Mouse (Mus musculus) myocyte (in vitro differentiated cells): ENCODE results near the gene Gm45062. TPM values are rescaled to one million over a fixed set of nuclear protein-coding genes. Genes with fewer than 3 reads are reported as not detected.
A peak's percentile ranks its signal among the peaks of the same experiment; 100 is the strongest.

Experiments
- H3K27me3 ChIP-seq: one replicate; pipeline ENCODE4 v1.6.1; 2011; ENCODE audit not compliant: control insufficient read depth, insufficient read depth, insufficient read length
- H3K36me3 ChIP-seq: one replicate; pipeline ENCODE4 v1.6.1; 2011; ENCODE audit not compliant: control insufficient read depth, insufficient read depth
- H3K4me2 ChIP-seq: one replicate; pipeline ENCODE4 v1.6.1; 2011; ENCODE audit warnings: low read depth, control low read depth
- H3K4me3 ChIP-seq: one replicate; pipeline ENCODE4 v1.5.1; 2011; ENCODE audit warnings: mild to moderate bottlenecking, control low read depth, moderate library complexity
- H3K79me2 ChIP-seq: one replicate; pipeline ENCODE4 v1.6.1; 2011; ENCODE audit not compliant: control insufficient read depth, insufficient read depth
- H3ac ChIP-seq: one replicate; pipeline ENCODE4 v1.6.1; 2011; ENCODE audit not compliant: control insufficient read depth, insufficient read length
- CEBPB ChIP-seq: IDR thresholded peaks from 2 replicates; pipeline ENCODE4 v1.6.1; 2011; ENCODE audit warnings: mild to moderate bottlenecking, moderate library complexity; ENCODE audit not compliant: poor library complexity, insufficient read depth, severe bottlenecking
- E2F4 ChIP-seq: IDR thresholded peaks from one replicate; pipeline ENCODE4 v1.6.1; 2011; ENCODE audit warnings: mild to moderate bottlenecking, control low read depth, moderate library complexity; ENCODE audit not compliant: insufficient read depth
- MAX ChIP-seq: IDR thresholded peaks from one replicate; pipeline ENCODE4 v1.6.1; 2011; ENCODE audit warnings: low read depth, mild to moderate bottlenecking, control low read depth
- MYOD1 ChIP-seq, 3 experiments: IDR thresholded peaks; one replicate each; pipeline ENCODE4 v1.6.1; 2011; ENCODE audit warnings: control low read depth in 2 of 3, low read depth in 2 of 3, mild to moderate bottlenecking in 2 of 3, moderate library complexity in 1 of 3; ENCODE audit not compliant: insufficient read length in 2 of 3, control insufficient read depth in 1 of 3
- MYOG ChIP-seq, 3 experiments: IDR thresholded peaks; one replicate each; pipeline ENCODE4 v1.6.1; 2011; ENCODE audit warnings: control low read depth in 2 of 3, low read depth in 2 of 3, mild to moderate bottlenecking in 2 of 3; ENCODE audit not compliant: insufficient read length in 2 of 3, control insufficient read depth in 1 of 3, insufficient read depth in 1 of 3
- POLR2A ChIP-seq: IDR thresholded peaks from one replicate; pipeline ENCODE4 v1.6.1; 2011; ENCODE audit warnings: low read depth, mild to moderate bottlenecking, control low read depth, moderate library complexity; ENCODE audit not compliant: insufficient read length
- POLR2AphosphoS2 ChIP-seq: IDR thresholded peaks from one replicate; pipeline ENCODE4 v1.6.1; 2011; ENCODE audit warnings: low read depth, control low read depth; ENCODE audit not compliant: insufficient read length
- REST ChIP-seq: IDR thresholded peaks from one replicate; pipeline ENCODE4 v1.6.1; 2011; ENCODE audit warnings: mild to moderate bottlenecking, control low read depth, moderate library complexity; ENCODE audit not compliant: insufficient read depth, insufficient read length
- SRF ChIP-seq: IDR thresholded peaks from one replicate; pipeline ENCODE4 v1.6.1; 2011; ENCODE audit warnings: low read depth; ENCODE audit not compliant: control insufficient read depth, insufficient read length
- TCF12 ChIP-seq: IDR thresholded peaks from one replicate; pipeline ENCODE4 v1.6.1; 2011; ENCODE audit warnings: mild to moderate bottlenecking, control low read depth; ENCODE audit not compliant: poor library complexity, insufficient read depth, severe bottlenecking
- TCF3 ChIP-seq: IDR thresholded peaks from one replicate; pipeline ENCODE4 v1.6.1; 2011; ENCODE audit warnings: low read depth, control low read depth; ENCODE audit not compliant: insufficient read length
- USF1 ChIP-seq: IDR thresholded peaks from one replicate; pipeline ENCODE4 v1.6.1; 2011; ENCODE audit warnings: low read depth, mild to moderate bottlenecking, control low read depth, moderate library complexity
- polyA plus RNA-seq: library from polyadenylated mRNA; unstranded; fragments of >200 nt; fragmentation: generic; extraction: Trizol; gene quantifications from one replicate; pipeline ENCODE4 v1.2.1, GENCODE M21; 2012; ENCODE audit warnings: missing spikeins

Gm45062 gene
- polyA plus RNA-seq, 1 experiment = 0.71 TPM

DNA sequence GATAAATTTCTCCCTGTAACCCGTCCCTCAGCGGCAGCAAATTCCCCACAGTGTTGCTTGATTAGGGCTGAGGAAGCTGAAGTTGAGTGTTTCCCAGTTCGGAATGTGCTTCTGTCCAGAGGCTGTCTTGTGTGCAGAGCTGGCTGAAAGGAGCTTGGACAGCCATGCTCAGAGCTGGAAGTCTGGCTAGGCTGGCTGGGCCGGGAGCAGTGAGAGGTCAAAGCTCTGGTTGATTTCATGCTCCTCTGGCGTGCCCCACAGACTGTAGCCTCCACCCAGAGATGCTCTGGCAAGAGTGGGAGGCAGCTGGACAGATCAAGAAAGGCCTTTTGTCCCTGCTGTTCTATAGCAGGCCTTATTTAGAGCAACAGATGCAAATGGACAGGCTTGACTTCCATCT, 187.5 kb downstream of the Gm45062 start:
- TF ChIP-seq MYOD1 (IDR thresholded peaks at IDR 0.05; ENCODE audit: control insufficient read depth in 1 of 3, insufficient read length in 2 of 3, low read depth in 2 of 3) (peak in 1 of 3 experiments; percentile 13), REST (no peak), SRF (no peak)

DNA sequence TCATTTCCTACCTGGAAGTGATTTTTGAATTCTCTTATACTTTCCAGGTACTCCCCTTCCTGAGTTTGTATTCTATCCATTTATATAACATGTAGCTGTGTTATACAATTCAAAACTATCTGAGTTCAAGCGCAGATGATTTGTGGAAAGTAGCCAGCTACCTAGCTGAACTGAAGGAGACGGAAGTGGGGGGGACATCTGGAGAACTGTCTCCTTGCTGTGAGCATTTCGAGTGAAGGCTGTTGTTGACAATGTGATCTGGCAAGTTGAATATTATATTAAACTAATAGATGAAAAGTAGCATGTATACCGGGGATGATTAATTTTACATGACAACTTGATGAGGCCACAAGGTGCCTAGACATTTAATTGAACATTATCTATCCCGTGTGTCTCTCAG, 196.3 kb downstream of the Gm45062 start:
- no peaks in the 10 kb centered on the region for H3K27me3 ChIP-seq
- TF ChIP-seq SRF (no peak), CEBPB (no peak), POLR2AphosphoS2 (no peak), MYOD1 (IDR thresholded peaks at IDR 0.05; ENCODE audit: control insufficient read depth in 1 of 3, insufficient read length in 2 of 3, low read depth in 2 of 3) (no peak), MAX (no peak), POLR2A (no peak), E2F4 (no peak), USF1 (no peak), TCF3 (no peak), MYOG (IDR thresholded peaks at IDR 0.05; ENCODE audit: control insufficient read depth in 1 of 3, insufficient read depth in 1 of 3, insufficient read length in 2 of 3, low read depth in 2 of 3) (no peak), TCF12 (no peak), REST (no peak)

More for the DNA sequence above, 187.5 kb downstream of the Gm45062 start:
- Histone ChIP-seq H3K4me2 (peak overlapping the region; percentile 34), H3K79me2 (no peaks in the 10 kb centered on the region), H3K27me3 (no peaks in the 10 kb centered on the region), H3K36me3 (no peaks in the 10 kb centered on the region), H3ac (no peak overlapping the region), H3K4me3 (no peak overlapping the region)

DNA sequence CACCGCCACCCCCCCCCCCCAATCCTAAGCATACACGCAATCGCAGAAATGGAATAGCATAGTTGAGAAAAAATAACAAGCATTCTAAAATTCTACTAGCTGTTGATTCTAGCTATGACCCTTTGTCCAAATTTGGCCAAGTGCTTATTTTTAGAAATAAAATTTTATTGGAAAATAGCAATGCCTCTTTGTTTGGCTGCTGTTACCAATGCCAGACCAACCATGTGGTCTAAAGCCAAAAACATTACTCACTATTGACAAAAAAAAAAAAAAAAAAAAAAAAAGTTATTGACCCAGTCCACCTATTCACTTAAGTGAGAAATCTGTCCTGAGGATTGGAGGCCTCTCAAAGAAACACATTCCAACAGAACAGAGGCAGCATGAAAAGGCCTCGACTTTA, 199.3 kb downstream of the Gm45062 start:
- Histone ChIP-seq H3K27me3 (no peaks in the 10 kb centered on the region), H3K4me2 (no peak overlapping the region), H3K36me3 (no peaks in the 10 kb centered on the region), H3K4me3 (no peak overlapping the region), H3K79me2 (no peaks in the 10 kb centered on the region), H3ac (no peak overlapping the region)
- TF ChIP-seq MAX (no peak), TCF12 (no peak), USF1 (no peak)

More for the DNA sequence above, 196.3 kb downstream of the Gm45062 start:
- Histone ChIP-seq H3K4me2 (no peak overlapping the region), H3K4me3 (no peak overlapping the region), H3ac (no peak overlapping the region), H3K79me2 (no peaks in the 10 kb centered on the region), H3K36me3 (no peaks in the 10 kb centered on the region)

GRCm38 (mm10) chr6:8462447-8462846, 203.2 kb downstream of the Gm45062 start:
- Histone ChIP-seq H3K4me3 (no peak overlapping the region), H3K27me3 (no peaks in the 10 kb centered on the region), H3K36me3 (no peaks in the 10 kb centered on the region), H3K4me2 (no peak overlapping the region), H3K79me2 (no peaks in the 10 kb centered on the region), H3ac (no peak overlapping the region)
- TF ChIP-seq REST (no peak), MAX (no peak), MYOG (IDR thresholded peaks at IDR 0.05; ENCODE audit: control insufficient read depth in 1 of 3, insufficient read depth in 1 of 3, insufficient read length in 2 of 3, low read depth in 2 of 3) (no peak), MYOD1 (IDR thresholded peaks at IDR 0.05; ENCODE audit: control insufficient read depth in 1 of 3, insufficient read length in 2 of 3, low read depth in 2 of 3) (no peak), SRF (no peak), POLR2A (no peak), E2F4 (no peak)

- TF ChIP-seq TCF12 (no peak), MYOG (IDR thresholded peaks at IDR 0.05; ENCODE audit: control insufficient read depth in 1 of 3, insufficient read depth in 1 of 3, insufficient read length in 2 of 3, low read depth in 2 of 3) (no peak), E2F4 (no peak), POLR2A (no peak), MAX (no peak), CEBPB (no peak), POLR2AphosphoS2 (no peak), MYOD1 (IDR thresholded peaks at IDR 0.05; ENCODE audit: control insufficient read depth in 1 of 3, insufficient read length in 2 of 3, low read depth in 2 of 3) (no peak), SRF (no peak), TCF3 (no peak), USF1 (no peak), REST (no peak)
- H3K79me2 ChIP-seq = no peaks in the 10 kb centered on the region
- no peaks in the 10 kb centered on the region for H3K36me3 ChIP-seq
- H3K4me2 ChIP-seq = no peak overlapping the region
- H3K4me3 ChIP-seq = no peak overlapping the region
- H3ac ChIP-seq = no peak overlapping the region
- no peaks in the 10 kb centered on the region for H3K27me3 ChIP-seq
Measured at GRCm38 (mm10) chr6:8465388-8465787, 206.1 kb downstream of the Gm45062 start.
